ENCODE assay signal across 8 mouse cellular contexts in genomic region chrX:159988002-159988960, GRCm38 (mm10). TPM values are rescaled to one million over a fixed set of nuclear protein-coding genes. Genes with fewer than 3 reads are reported as not detected.
DNase-seq lines count a peak whose midpoint lies in the region; ATAC-seq lines count a peak whose summit lies in the region.

Map3k15 (plus strand) TSS chrX:159988433.

- ATAC-seq in forebrain, embryonic 13.5 days: peak; percentile 77

- no peak within 1 kb of the TSS for H3K27ac ChIP-seq in forebrain, embryonic 13.5 days

- H3K36me3 ChIP-seq in forebrain, embryonic 13.5 days (ENCODE audit: poor library complexity, severe bottlenecking): no peaks in the 10 kb centered on the region

- peak; percentile 61 to 64 for DNase-seq in CD8-positive naive resting alpha-beta T cell, adult 2 months (ENCODE audit: low read depth in 2 of 2, low spot score in 2 of 2)
- DNase-seq in adrenal gland, postnatal 36 days: peak; percentile 75 to 81
- DNase-seq in heart, postnatal 10 days: peak; percentile 44 to 58
- peak; percentile 69 to 88 for DNase-seq in kidney, postnatal 25 days
- peak; percentile 72 for DNase-seq in lung, postnatal 10 days
- DNase-seq in ovary, postnatal 10 days (ENCODE audit: low spot score): peak; percentile 7
- peak; percentile 33 to 69 for DNase-seq in thymus, postnatal 10 days (ENCODE audit: low spot score in 2 of 2)

- H3K9me3 ChIP-seq in forebrain, embryonic 13.5 days (replicated peaks): no peaks in the 10 kb centered on the region

- H3K9ac ChIP-seq in forebrain, embryonic 13.5 days: peak within 1 kb of the TSS; percentile 57

- peak within 1 kb of the TSS; percentile 44 for H3K4me3 ChIP-seq in forebrain, embryonic 13.5 days

- WGBS in forebrain, embryonic 13.5 days: 42% methylated on average over 36 of the region's 108 CpGs

- no peaks in the 10 kb centered on the region for H3K4me1 ChIP-seq in forebrain, embryonic 13.5 days

- H3K27me3 ChIP-seq in forebrain, embryonic 13.5 days: peaks cover 10% of the 10 kb centered on the region; the same call in 1 of the 2 replicates

- intact Hi-C loops in heart, postnatal 10 days (cut with DNase I): loop anchor here (5.0 kb wide), 2 partner anchors 129 to 184 kb away; no protein-coding TSS in a partner anchor

- peak within 1 kb of the TSS; percentile 69 for H3K4me2 ChIP-seq in forebrain, embryonic 13.5 days

RNA-seq across cellular contexts. Expression of gene Map3k15, which starts in this region (rescaled TPM):
- total RNA-seq in adrenal gland, postnatal 36 days (2021): under 1 TPM; 0.70 to 0.99 TPM
- 0.08 and 0.15 TPM in 2 replicates for polyA plus RNA-seq in forebrain, embryonic 13.5 days (2015; fragmentation: Nextera tagmentation; extraction: Ambion mirVana)
- total RNA-seq in heart, postnatal 10 days (2021): under 1 TPM; 0.38 to 0.50 TPM

Comparison
In these comparisons a context has a peak if more than half of its experiments do, and no peak if none do; other contexts are left out.
1. Peak in DNase-seq in adrenal gland, postnatal 36 days; RNA of the gene not detected or under 1 TPM.
2. Peak in ATAC-seq, H3K4me3 ChIP-seq, H3K9ac ChIP-seq and H3K4me2 ChIP-seq in forebrain, embryonic 13.5 days; RNA of the gene not detected or under 1 TPM.
3. Peak in DNase-seq in heart, postnatal 10 days; RNA of the gene not detected or under 1 TPM.
4. DNase-seq: peak in every context shown above with its lines; median percentile 78 in kidney, postnatal 25 days; 78 in adrenal gland, postnatal 36 days; 72 in lung, postnatal 10 days; 62 in CD8-positive naive resting alpha-beta T cell, adult 2 months; 51 in heart, postnatal 10 days; 51 in thymus, postnatal 10 days; 7 in ovary, postnatal 10 days.